Mouse (Mus musculus) heart, postnatal 0 days (tissue): Measurements from ENCODE around the gene Pigb. TPM values are rescaled to one million over a fixed set of nuclear protein-coding genes. Genes with fewer than 3 reads are reported as not detected.

Experiments used
- ATAC-seq: fragments of 200-750 bp; cut with Nextera tagmentation; 2 replicates; pipeline ENCODE4 v1.8.0; 2017; ENCODE audit warnings: low read depth, moderate number of reproducible peaks, moderate library complexity; ENCODE audit not compliant: insufficient read depth
- DNase-seq: peaks from one replicate; pipeline ENCODE4 v3.0.0-alpha.2; 2016; ENCODE audit warnings: low spot score
- H3K27ac ChIP-seq: fragments of 300-500 bp; sonication (generic); 2 replicates; pipeline ENCODE4 v1.5.1; 2014; ENCODE audit warnings: low read depth, mild to moderate bottlenecking
- H3K27me3 ChIP-seq: fragments of 300-500 bp; sonication (generic); 2 replicates; pipeline ENCODE4 v1.6.1; 2014; ENCODE audit warnings: low read length, mixed read lengths; ENCODE audit not compliant: control insufficient read depth, insufficient read depth
- H3K36me3 ChIP-seq: fragments of 300-500 bp; sonication (generic); replicated peaks from 2 replicates; pipeline ENCODE4 v1.6.1; 2014; ENCODE audit warnings: low read length, mixed read lengths; ENCODE audit not compliant: control insufficient read depth, insufficient read depth
- H3K4me1 ChIP-seq: fragments of 300-500 bp; sonication (generic); 2 replicates; pipeline ENCODE4 v1.6.1; 2014; ENCODE audit warnings: antibody characterized with exemption; ENCODE audit not compliant: control insufficient read depth, insufficient read depth
- H3K4me2 ChIP-seq: fragments of 300-500 bp; sonication (generic); 2 replicates; pipeline ENCODE4 v1.6.1; 2014; ENCODE audit warnings: low read depth, mild to moderate bottlenecking, low read length, moderate library complexity
- H3K4me3 ChIP-seq: fragments of 300-500 bp; sonication (generic); 2 replicates; pipeline ENCODE4 v1.5.1; 2014; ENCODE audit warnings: low read depth, low read length
- H3K9ac ChIP-seq: fragments of 300-500 bp; sonication (generic); replicated peaks from 2 replicates; pipeline ENCODE4 v1.6.1; 2014; ENCODE audit warnings: low read depth, low read length, mixed read lengths
- H3K9me3 ChIP-seq: fragments of 300-500 bp; sonication (generic); replicated peaks from 2 replicates; pipeline ENCODE4 v1.6.1; 2016; ENCODE audit warnings: low read length; ENCODE audit not compliant: control insufficient read depth
- CTCF ChIP-seq: IDR thresholded peaks from 2 replicates; pipeline ENCODE4 v1.5.1; 2016; ENCODE audit warnings: antibody characterized with exemption, control low read depth, low read depth
- EP300 ChIP-seq: IDR thresholded peaks from 2 replicates; pipeline ENCODE4 v1.6.1; 2016; ENCODE audit warnings: antibody characterized with exemption, low read depth
- WGBS: fragments of 180-500 bp; shearing (Covaris S2); extraction: QIAGEN DNeasy Blood & Tissue Kit; methylation state at CpG from one replicate; pipeline ENCODE4 v1.1.7; 2014; 5-methylcytosine and 5-hydroxymethylcytosine counted together
- microRNA-seq: library from miRNA; unstranded; fragments of <30 nt; microRNA quantifications from one replicate; pipeline ENCODE4, GENCODE M21; 2016
- polyA plus RNA-seq: library from polyadenylated mRNA; unstranded; fragments of >200 nt; fragmentation: Nextera tagmentation; extraction: Ambion mirVana; gene quantifications from 2 replicates; pipeline ENCODE4 v1.2.1, GENCODE M21; 2015
- total RNA-seq: library from RNA; depleted of rRNA; stranded (reverse); fragments of >200 nt; gene quantifications from 2 replicates; pipeline ENCODE4 v1.2.3, GENCODE M21; 2014; ENCODE audit warnings: low replicate concordance; rRNA removed

Pigb gene
- total and polyA plus RNA-seq, 2 experiments from 2014 or later = 2.5 to 3.0 TPM

DNA sequence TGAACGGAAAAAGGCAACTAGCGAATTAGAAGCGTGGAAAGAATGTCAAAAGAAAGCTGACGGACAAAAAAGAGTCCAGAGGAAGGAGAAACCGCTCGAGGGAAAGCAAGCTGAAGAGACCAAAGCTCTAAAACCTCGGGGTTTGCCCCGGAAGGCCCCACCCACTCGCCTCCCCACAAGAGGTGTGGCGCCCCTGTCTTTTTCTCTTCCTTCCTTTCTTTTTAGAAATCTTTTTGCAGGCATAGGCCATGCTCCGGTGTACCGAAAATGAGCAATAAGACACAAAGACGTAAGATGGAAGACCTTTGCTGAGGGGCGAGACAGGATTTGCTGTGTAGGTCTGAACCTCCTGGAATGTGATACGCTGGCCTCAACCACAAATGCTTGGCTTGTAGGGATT is 78.2 kb downstream of the Pigb start:
- ATAC-seq (no peak), DNase-seq (no peak)
- WGBS = 63% methylated on average over 15 of the region's 15 CpGs
- Histone ChIP-seq H3K9ac (no peak overlapping the region), H3K36me3 (no peaks in the 10 kb centered on the region), H3K4me3 (no peak overlapping the region), H3K9me3 (no peaks in the 10 kb centered on the region), H3K4me2 (no peak overlapping the region), H3K27me3 (no peaks in the 10 kb centered on the region), H3K27ac (no peak overlapping the region), H3K4me1 (no peaks in the 10 kb centered on the region; the same call in 1 of the 2 replicates)
- TF ChIP-seq CTCF (no peak), EP300 (no peak)

DNA sequence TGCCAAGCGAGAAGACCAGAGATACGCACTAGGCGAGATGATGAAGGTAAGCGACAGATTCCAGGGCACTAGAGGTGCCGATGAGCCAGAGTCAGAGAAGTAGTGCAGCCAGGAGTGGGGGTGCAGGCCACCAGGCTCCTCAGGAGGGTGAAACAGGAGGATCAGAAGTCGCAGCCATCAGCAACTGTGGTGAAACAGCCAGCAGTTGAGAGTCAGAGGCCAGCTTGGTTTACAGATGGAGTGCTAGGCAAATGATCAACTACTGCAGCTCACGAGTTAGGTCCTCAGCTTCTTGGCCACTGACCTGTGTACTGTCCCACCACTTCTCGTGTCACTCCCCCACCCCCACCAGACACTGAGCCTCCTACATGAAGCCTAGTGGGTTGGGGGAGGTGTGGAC is 78.8 kb downstream of the Pigb start:
- no peaks in the 10 kb centered on the region for H3K9me3 ChIP-seq
- ATAC-seq (no peak), DNase-seq (no peak)
- 68% methylated on average over 8 of the region's 8 CpGs for WGBS
- H3K4me3 ChIP-seq = no peak overlapping the region
- no peaks in the 10 kb centered on the region for H3K27me3 ChIP-seq
- H3K4me2 ChIP-seq = no peak overlapping the region
- no peaks in the 10 kb centered on the region; the same call in 1 of the 2 replicates for H3K4me1 ChIP-seq
- no peak overlapping the region for H3K27ac ChIP-seq
- no peak overlapping the region for H3K9ac ChIP-seq
- no peaks in the 10 kb centered on the region for H3K36me3 ChIP-seq
- no peak for TF ChIP-seq EP300
- TF ChIP-seq CTCF = no peak

DNA sequence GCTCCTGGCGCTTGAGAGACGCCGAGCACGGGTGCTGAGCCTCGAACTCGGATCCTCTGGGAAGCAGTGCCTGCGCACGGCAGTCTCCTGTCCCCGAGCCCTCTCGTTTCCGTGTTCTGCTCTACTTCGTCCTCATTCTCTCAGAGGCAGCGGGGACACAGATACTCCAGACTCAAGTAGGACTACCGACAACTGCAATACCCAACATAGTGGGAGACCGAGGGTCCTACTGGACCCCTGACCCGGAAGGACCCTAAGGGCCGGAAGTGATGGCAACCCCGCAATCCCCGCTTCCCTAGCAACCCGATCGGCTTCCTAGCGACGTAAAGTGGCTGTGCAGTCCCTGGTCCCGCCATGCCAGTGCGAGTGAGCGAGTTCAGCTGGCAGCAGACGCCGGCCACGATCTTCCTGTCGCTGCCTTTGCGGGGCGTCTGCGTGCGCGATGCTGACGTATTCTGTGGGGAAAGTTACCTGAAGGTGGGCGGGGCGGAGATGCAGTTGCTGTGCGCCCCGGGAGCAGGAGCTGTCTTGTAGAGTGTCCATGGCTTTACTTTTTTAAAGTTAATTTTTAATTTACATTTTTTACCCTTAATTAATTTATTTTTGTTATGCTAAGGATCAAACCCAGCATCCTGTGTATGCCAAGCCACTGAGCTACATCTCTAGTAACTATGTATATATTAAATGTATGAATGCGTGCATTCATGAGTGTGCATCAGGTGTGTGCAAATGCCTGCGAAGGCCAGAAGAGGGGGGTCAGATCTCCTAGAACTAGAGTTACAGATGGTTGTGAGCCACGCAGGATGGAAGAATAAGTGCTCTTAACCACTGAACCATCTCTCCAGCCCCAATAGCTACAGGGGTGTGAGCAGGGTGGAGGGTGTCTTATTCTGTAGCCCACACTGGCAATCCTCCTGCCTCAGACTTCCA is 81.4 kb downstream of the Pigb start, which contains the start of the genes Dyx1c1 and Gm44503:
TSS of gene Dyx1c1 (plus strand) at position 265 of the 930 bp plus-strand sequence.
TSS of gene Gm44503 (plus strand) at position 332 of the 930 bp plus-strand sequence.
- no peaks in the 10 kb centered on the region for H3K27me3 ChIP-seq
- no peaks in the 10 kb centered on the region for H3K36me3 ChIP-seq
- no peaks in the 10 kb centered on the region; the same call in 1 of the 2 replicates for H3K4me1 ChIP-seq
- peak within 1 kb of the TSS; percentile 58 for H3K4me3 ChIP-seq
- no peaks in the 10 kb centered on the region for H3K9me3 ChIP-seq
- TF ChIP-seq CTCF = no peak
- TF ChIP-seq EP300 = no peak
- H3K27ac ChIP-seq = no peak within 1 kb of the TSS; the same call in 1 of the 2 replicates
- peak within 1 kb of the TSS; percentile 43 for H3K9ac ChIP-seq
- ATAC-seq = peak; percentile 92
- peak within 1 kb of the TSS; percentile 59 for H3K4me2 ChIP-seq
- WGBS = 3% methylated on average over 43 of the region's 43 CpGs
- DNase-seq = peak; percentile 75

Small RNAs within 50 kb of the gene (microRNA-seq; reads per million reads assigned to microRNA genes)
- gene Gm27353 = not detected

Other genes starting within 250 kb of the Pigb start
- 0.04 and 0.73 TPM in 2 replicates for gene Prtg, start 233.5 kb downstream of the Pigb start, total RNA-seq
- 0.15 and 0.31 TPM in 2 replicates for gene Prtg, start 233.5 kb downstream of the Pigb start, polyA plus RNA-seq
- 1.9 and 2.2 TPM in 2 replicates for gene Pygo1, start 114.7 kb downstream of the Pigb start, total RNA-seq
- gene Pygo1, start 114.7 kb downstream of the Pigb start, polyA plus RNA-seq = 1.5 and 1.6 TPM in 2 replicates
- gene Dyx1c1, start 81.6 kb downstream of the Pigb start, total RNA-seq = not detected in 2 replicates
- 0.47 and 0.51 TPM in 2 replicates for gene Dyx1c1, start 81.6 kb downstream of the Pigb start, polyA plus RNA-seq
- gene Gm44503, start 81.5 kb downstream of the Pigb start, total RNA-seq = not detected in 2 replicates
- gene Gm44503, start 81.5 kb downstream of the Pigb start, polyA plus RNA-seq = not detected in 2 replicates
- 0.85 and 28.0 TPM in 2 replicates for gene Ccpg1os, start 55.0 kb downstream of the Pigb start, total RNA-seq
- gene Ccpg1os, start 55.0 kb downstream of the Pigb start, polyA plus RNA-seq = 15.8 and 19.0 TPM in 2 replicates
- 8.3 and 11.3 TPM in 2 replicates for gene Ccpg1, start 54.9 kb downstream of the Pigb start, total RNA-seq
- 27.2 and 27.3 TPM in 2 replicates for gene Ccpg1, start 54.9 kb downstream of the Pigb start, polyA plus RNA-seq
- gene Rab27a, start 4.5 kb upstream of the Pigb start, total RNA-seq = 3.1 and 4.0 TPM in 2 replicates
- gene Rab27a, start 4.5 kb upstream of the Pigb start, polyA plus RNA-seq = 1.7 and 2.7 TPM in 2 replicates
- gene Khdc3, start 61.5 kb upstream of the Pigb start, total RNA-seq = not detected in 2 replicates
- not detected in 2 replicates for gene Khdc3, start 61.5 kb upstream of the Pigb start, polyA plus RNA-seq
- not detected in 2 replicates for gene Gm20509, start 62.1 kb upstream of the Pigb start, total RNA-seq
- gene Gm20509, start 62.1 kb upstream of the Pigb start, polyA plus RNA-seq = not detected in 2 replicates
- 51.6 and 65.0 TPM in 2 replicates for gene Rsl24d1, start 73.0 kb upstream of the Pigb start, total RNA-seq
- gene Rsl24d1, start 73.0 kb upstream of the Pigb start, polyA plus RNA-seq = 70.4 and 71.4 TPM in 2 replicates